Comparison of ENCODE assay signal across 9 mouse cellular contexts in the genomic region with DNA sequence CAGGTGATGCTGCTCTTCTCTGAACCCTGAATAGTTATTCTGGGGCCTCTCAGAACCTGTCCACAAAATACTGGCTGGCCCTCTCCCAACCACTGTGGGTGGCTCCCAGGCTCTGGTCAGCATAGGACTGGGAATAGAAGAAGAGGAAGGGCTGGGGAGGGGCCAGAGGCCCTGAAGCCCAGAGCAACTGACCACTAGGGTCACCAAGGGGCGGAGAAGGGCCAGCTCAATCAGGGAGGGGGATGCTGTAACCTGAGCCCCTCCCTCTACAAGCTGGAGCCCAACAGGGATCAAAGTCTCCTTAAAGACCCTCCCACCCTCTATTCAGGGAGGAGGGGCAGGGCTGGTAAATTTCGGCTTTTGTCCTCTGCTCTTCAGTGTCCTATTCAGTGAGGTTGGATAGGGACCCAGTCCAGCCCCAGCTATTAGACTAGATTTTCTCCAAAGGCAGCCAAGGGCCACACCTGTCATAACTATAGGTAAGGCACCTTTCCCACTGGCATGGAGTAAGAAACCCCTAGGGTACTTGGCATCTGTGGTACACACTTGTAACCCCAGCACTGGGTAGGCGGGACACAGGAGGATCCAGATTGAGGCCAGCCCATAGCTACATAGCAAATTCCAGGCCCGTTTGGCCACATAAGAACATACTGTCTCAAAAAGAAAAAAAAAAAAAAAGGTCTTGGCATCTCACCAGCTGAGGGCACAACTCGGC. TPM values are rescaled to one million over a fixed set of nuclear protein-coding genes. Genes with fewer than 3 reads are reported as not detected.
DNase-seq lines count a peak whose midpoint lies in the region; ATAC-seq lines count a peak whose summit lies in the region.
"Had no signal": no experiment of that assay in that cellular context is flagged by ENCODE, and none has a peak within 500 bp of the region (broad histone marks: within the 10 kb centered on the region; RNA-seq: fewer than 3 reads in every experiment).

A gene (minus strand): TSS at position 663 of the 715 bp plus-strand sequence.

- no peak for ATAC-seq in limb, embryonic 11.5 days (ENCODE audit: insufficient number of reproducible peaks, low FRiP score, low TSS enrichment, low read depth)
- no peak for ATAC-seq in erythroid progenitor cell, adult 5-6 weeks (replicated peaks; ENCODE audit: low FRiP score, poor library complexity, severe bottlenecking)

- H3K27me3 ChIP-seq in limb, embryonic 11.5 days (ENCODE audit: control insufficient read depth, insufficient read depth, low read length): no peaks in the 10 kb centered on the region
- H3K27me3 ChIP-seq: limb, embryonic 15.5 days had no signal

- peak; percentile 7 for DNase-seq in heart, postnatal 4 days
- DNase-seq in heart, postnatal 14 days: no peak
- peak; percentile 88 for DNase-seq in embryo, embryonic 9.5 days (ENCODE audit: extremely low spot score)
- no peak for DNase-seq in limb, embryonic 11.5 days (ENCODE audit: low spot score)
- DNase-seq in neural tube, embryonic 10.5 days (ENCODE audit: extremely low spot score, low spot score): peak; percentile 52
- DNase-seq in gastrocnemius, adult 18-20 months (ENCODE audit: low spot score): no peak
- DNase-seq in spleen, postnatal 4 days (ENCODE audit: low spot score in 2 of 2): no peak

- H3K4me3 ChIP-seq in limb, embryonic 11.5 days (ENCODE audit: low read depth, low read length): no peak within 1 kb of the TSS
- H3K4me3 ChIP-seq: limb, embryonic 15.5 days had no signal

- intact Hi-C loops in heart, postnatal 14 days (cut with DNase I): no loop called here

- WGBS in limb, embryonic 11.5 days: 28% methylated on average over 5 of the region's 5 CpGs

- H3K9me3 ChIP-seq in limb, embryonic 11.5 days (ENCODE audit: control insufficient read depth, low read length): no peaks in the 10 kb centered on the region
- H3K9me3 ChIP-seq: limb, embryonic 15.5 days had no signal

- peak within 1 kb of the TSS; percentile 68 for H3K27ac ChIP-seq in limb, embryonic 11.5 days (replicated peaks; ENCODE audit: low read depth, low read length)
- H3K27ac ChIP-seq: limb, embryonic 15.5 days had no signal

- H3K4me1 ChIP-seq in limb, embryonic 11.5 days (ENCODE audit: control insufficient read depth, insufficient read depth, low read length): peaks cover 37% of the 10 kb centered on the region

- H3K4me2 ChIP-seq in limb, embryonic 11.5 days (ENCODE audit: low read depth, severe bottlenecking): 0 out of 2 replicates have a peak within 1 kb of the TSS, but pooled peaks have one; percentile 15
- H3K4me2 ChIP-seq: limb, embryonic 15.5 days had no signal

- no peak within 1 kb of the TSS for H3K9ac ChIP-seq in limb, embryonic 11.5 days (ENCODE audit: low read length)
- H3K9ac ChIP-seq: limb, embryonic 15.5 days had no signal

- H3K36me3 ChIP-seq in limb, embryonic 11.5 days (ENCODE audit: control insufficient read depth, insufficient read depth, low read length): peaks cover 11% of the 10 kb centered on the region

RNA-seq across cellular contexts. Expression of the gene that starts here (rescaled TPM):
- 1 to 10 TPM in 1 of 2 experiments, under 1 TPM in 1; 0.70 to 1.1 TPM for total RNA-seq in heart, postnatal 4 days (2021)
- total RNA-seq in heart, postnatal 14 days (2021): under 1 TPM; 0.91 to 1.00 TPM
- 0.68 and 0.75 TPM in 2 replicates for polyA plus RNA-seq in limb, embryonic 11.5 days (2014; fragmentation: Nextera tagmentation; extraction: Ambion mirVana)
- under 1 TPM; 0.43 to 0.62 TPM for total RNA-seq in gastrocnemius, adult 18-20 months (2021)
- total RNA-seq in erythroid progenitor cell, adult 5-6 weeks (2015; ENCODE audit: low replicate concordance): not detected in 2 replicates
- 0.26 and 1.7 TPM in 2 replicates for total RNA-seq in erythroid progenitor cell, adult 5-6 weeks (2017; ENCODE audit: low replicate concordance)

Comparison
In these comparisons a context has a peak if more than half of its experiments do, and no peak if none do; other contexts are left out.
1. DNase-seq: peak in heart, postnatal 4 days (single experiment), embryo, embryonic 9.5 days (single experiment) and neural tube, embryonic 10.5 days (single experiment); none in heart, postnatal 14 days (0 of 2), limb, embryonic 11.5 days (single experiment), gastrocnemius, adult 18-20 months (single experiment) and spleen, postnatal 4 days (0 of 2).